ENCODE assay signal across 34 mouse cellular contexts in genomic region chr11:100120331-100120730, GRCm38 (mm10). TPM values are rescaled to one million over a fixed set of nuclear protein-coding genes. Genes with fewer than 3 reads are reported as not detected.
DNase-seq lines count a peak whose midpoint lies in the region; ATAC-seq lines count a peak whose summit lies in the region.
"Had no signal": no experiment of that assay in that cellular context is flagged by ENCODE, and none has a peak within 500 bp of the region (broad histone marks: within the 10 kb centered on the region; RNA-seq: fewer than 3 reads in every experiment).

No protein-coding gene starts in this region.

- H3K27ac ChIP-seq in stomach, embryonic 16.5 days (ENCODE audit: low read length) = peak overlapping the region; percentile 29; the same call in 1 of the 2 replicates
- no peak overlapping the region for H3K27ac ChIP-seq in forebrain, embryonic 12.5 days
- H3K27ac ChIP-seq: forebrain, embryonic 15.5 days; gastrocnemius, adult 2 months; hindbrain, embryonic 15.5 days; left cerebral cortex, adult 2 months; limb, embryonic 12.5 days; liver, embryonic 15.5 days; macrophage had no signal

- no peak for ATAC-seq in stomach, embryonic 16.5 days (ENCODE audit: insufficient read depth, low FRiP score)
- no peak for ATAC-seq in forebrain, embryonic 12.5 days (ENCODE audit: low FRiP score)
- ATAC-seq: forebrain, embryonic 15.5 days; inflammation-experienced regulatory T-cells, adult 6 months had no signal

- no peaks in the 10 kb centered on the region for H3K27me3 ChIP-seq in stomach, embryonic 16.5 days (ENCODE audit: control insufficient read depth, insufficient read depth, low read length)
- no peaks in the 10 kb centered on the region for H3K27me3 ChIP-seq in forebrain, embryonic 12.5 days
- H3K27me3 ChIP-seq: forebrain, embryonic 15.5 days; hindbrain, embryonic 15.5 days; limb, embryonic 12.5 days; liver, embryonic 15.5 days had no signal

- H3K4me3 ChIP-seq in stomach, embryonic 16.5 days (replicated peaks; ENCODE audit: low read length) = peak overlapping the region; percentile 21
- no peak overlapping the region for H3K4me3 ChIP-seq in forebrain, embryonic 12.5 days (replicated peaks)
- H3K4me3 ChIP-seq: forebrain, embryonic 15.5 days; gastrocnemius, adult 2 months; heart, embryonic 12.5 days; hindbrain, embryonic 15.5 days; left cerebral cortex, adult 2 months; limb, embryonic 12.5 days; liver, embryonic 15.5 days had no signal

- DNase-seq in 3134 (ENCODE audit: extremely low read depth, insufficient read length, low spot score) = peak; percentile 58
- DNase-seq in 3T3-L1 (ENCODE audit: low read depth, low spot score) = peak; percentile 77
- DNase-seq in lung, postnatal 14 days = peak; percentile 4
- no peak for DNase-seq in urinary bladder, postnatal 10 days (ENCODE audit: low spot score)
- DNase-seq: adrenal gland, postnatal 36 days; cerebellum, adult 2 months; cerebellum, postnatal 14 days; gastrocnemius, adult 2 months; gastrocnemius, postnatal 36 days; heart, adult 18-20 months; heart, postnatal 4 days; kidney, adult 11 months; kidney, postnatal 14 days; midbrain, embryonic 14.5 days; right cerebral cortex, postnatal 25 days; thymus, adult 2 months; thymus, postnatal 36 days had no signal

- whole genome bisulfite sequencing in stomach, embryonic 16.5 days = 70% methylated on average over 5 of the region's 5 CpGs
- 90% methylated on average over 5 of the region's 5 CpGs for WGBS in forebrain, embryonic 12.5 days

- H3K36me3 ChIP-seq in stomach, embryonic 16.5 days (ENCODE audit: control insufficient read depth, insufficient read depth, low read length) = no peaks in the 10 kb centered on the region
- H3K36me3 ChIP-seq in forebrain, embryonic 12.5 days (replicated peaks) = no peaks in the 10 kb centered on the region
- H3K36me3 ChIP-seq: forebrain, embryonic 15.5 days; heart, embryonic 12.5 days; hindbrain, embryonic 15.5 days; limb, embryonic 12.5 days; liver, embryonic 15.5 days had no signal

- H3K4me1 ChIP-seq in stomach, embryonic 16.5 days (ENCODE audit: control insufficient read depth, insufficient read depth, low read length) = no peaks in the 10 kb centered on the region
- no peaks in the 10 kb centered on the region for H3K4me1 ChIP-seq in forebrain, embryonic 12.5 days
- H3K4me1 ChIP-seq: forebrain, embryonic 15.5 days; hindbrain, embryonic 15.5 days; limb, embryonic 12.5 days; liver, embryonic 15.5 days had no signal

- H3K9me3 ChIP-seq in stomach, embryonic 16.5 days (replicated peaks; ENCODE audit: control insufficient read depth, low read length) = no peaks in the 10 kb centered on the region
- no peaks in the 10 kb centered on the region for H3K9me3 ChIP-seq in forebrain, embryonic 12.5 days
- H3K9me3 ChIP-seq: forebrain, embryonic 15.5 days; heart, embryonic 12.5 days; hindbrain, embryonic 15.5 days; limb, embryonic 12.5 days; liver, embryonic 15.5 days had no signal

- peak overlapping the region; percentile 31; the same call in 1 of the 2 replicates for H3K9ac ChIP-seq in stomach, embryonic 16.5 days (ENCODE audit: low read length)
- no peak overlapping the region for H3K9ac ChIP-seq in forebrain, embryonic 12.5 days
- H3K9ac ChIP-seq: forebrain, embryonic 15.5 days; heart, embryonic 12.5 days; hindbrain, embryonic 15.5 days; limb, embryonic 12.5 days; liver, embryonic 15.5 days had no signal

- no peak overlapping the region for H3K4me2 ChIP-seq in stomach, embryonic 16.5 days (ENCODE audit: low read depth, low read length)
- no peak overlapping the region for H3K4me2 ChIP-seq in forebrain, embryonic 12.5 days
- H3K4me2 ChIP-seq: forebrain, embryonic 15.5 days; heart, embryonic 12.5 days; hindbrain, embryonic 15.5 days; limb, embryonic 12.5 days; liver, embryonic 15.5 days had no signal

RNA-seq across cellular contexts. Expression of gene Krt13, which starts 1.0 kb away (rescaled TPM):
- polyA plus RNA-seq in stomach, embryonic 16.5 days (2015; fragmentation: Nextera tagmentation; extraction: Ambion mirVana) = 1,856 and 2,859 TPM in 2 replicates
- not detected in 2 replicates for polyA plus RNA-seq in forebrain, embryonic 12.5 days (2016; fragmentation: Nextera tagmentation; extraction: Ambion mirVana)
- polyA plus RNA-seq: brain, embryonic 14.5 days; cerebellum, adult 2 months; cortical plate, adult 2 months; embryonic facial prominence, embryonic 11.5 days; forebrain, embryonic 15.5 days; heart, postnatal 0 days; inflammation-experienced regulatory T-cells, adult 6 months; kidney, embryonic 14.5 days; limb, embryonic 12.5 days; liver, adult 2 months; liver, embryonic 15.5 days; macrophage; midbrain, embryonic 14.5 days; neural tube, embryonic 11.5 days had no signal

RNA-seq across cellular contexts. Expression of gene Krt36, which starts 14.9 kb away (rescaled TPM):
- polyA plus RNA-seq in stomach, embryonic 16.5 days (2015; fragmentation: Nextera tagmentation; extraction: Ambion mirVana) = 0.44 and 0.75 TPM in 2 replicates
- polyA plus RNA-seq in forebrain, embryonic 12.5 days (2016; fragmentation: Nextera tagmentation; extraction: Ambion mirVana) = not detected in 2 replicates
- polyA plus RNA-seq: brain, embryonic 14.5 days; cerebellum, adult 2 months; cortical plate, adult 2 months; forebrain, embryonic 15.5 days; heart, embryonic 12.5 days; heart, postnatal 0 days; hindbrain, embryonic 15.5 days; inflammation-experienced regulatory T-cells, adult 6 months; liver, adult 2 months; liver, embryonic 15.5 days; macrophage; midbrain, embryonic 14.5 days; neural tube, embryonic 11.5 days had no signal

RNA-seq across cellular contexts. Expression of gene Krt15, which starts 15.4 kb away (rescaled TPM):
- 1,477 and 1,759 TPM in 2 replicates for polyA plus RNA-seq in stomach, embryonic 16.5 days (2015; fragmentation: Nextera tagmentation; extraction: Ambion mirVana)
- polyA plus RNA-seq in forebrain, embryonic 12.5 days (2016; fragmentation: Nextera tagmentation; extraction: Ambion mirVana) = 2.4 and 6.0 TPM in 2 replicates
- polyA plus RNA-seq: cortical plate, adult 2 months; inflammation-experienced regulatory T-cells, adult 6 months; liver, adult 2 months; macrophage; midbrain, embryonic 14.5 days had no signal

RNA-seq across cellular contexts. Expression of gene Krt35, which starts 24.3 kb away (rescaled TPM):
- polyA plus RNA-seq in stomach, embryonic 16.5 days (2015; fragmentation: Nextera tagmentation; extraction: Ambion mirVana) = 0.76 and 1.5 TPM in 2 replicates
- polyA plus RNA-seq in forebrain, embryonic 12.5 days (2016; fragmentation: Nextera tagmentation; extraction: Ambion mirVana) = not detected in 2 replicates
- polyA plus RNA-seq: brain, embryonic 14.5 days; cerebellum, adult 2 months; cortical plate, adult 2 months; embryonic facial prominence, embryonic 11.5 days; forebrain, embryonic 15.5 days; heart, embryonic 12.5 days; heart, postnatal 0 days; hindbrain, embryonic 15.5 days; inflammation-experienced regulatory T-cells, adult 6 months; kidney, embryonic 14.5 days; liver, adult 2 months; liver, embryonic 15.5 days; macrophage; midbrain, embryonic 14.5 days; neural tube, embryonic 11.5 days had no signal

RNA-seq across cellular contexts. Expression of gene Krt19, which starts 28.1 kb away (rescaled TPM):
- polyA plus RNA-seq in stomach, embryonic 16.5 days (2015; fragmentation: Nextera tagmentation; extraction: Ambion mirVana) = 1,141 and 1,514 TPM in 2 replicates
- polyA plus RNA-seq in forebrain, embryonic 12.5 days (2016; fragmentation: Nextera tagmentation; extraction: Ambion mirVana) = 2.0 and 2.7 TPM in 2 replicates
- polyA plus RNA-seq: inflammation-experienced regulatory T-cells, adult 6 months; macrophage had no signal

Comparison
In these comparisons a context has a peak if more than half of its experiments do, and no peak if none do; other contexts are left out.
1. RNA of gene Krt13, which starts 1.0 kb away (polyA plus RNA-seq): 1,856 to 2,859 TPM in stomach, embryonic 16.5 days; not detected in forebrain, embryonic 12.5 days; every median in the first group is over 1,000 times any median in the second.
2. RNA of gene Krt15, which starts 15.4 kb away (polyA plus RNA-seq): 1,477 to 1,759 TPM in stomach, embryonic 16.5 days; 2.4 to 6.0 TPM in forebrain, embryonic 12.5 days; every median in the first group is over 100 times any median in the second.